Mouse (Mus musculus) hematopoietic stem cell, adult 5-6 weeks (primary cell): Measurements from ENCODE around the gene Ifi206. TPM values are rescaled to one million over a fixed set of nuclear protein-coding genes. Genes with fewer than 3 reads are reported as not detected.

Experiments
- ATAC-seq, 2 experiments: fragments of 125-278 bp in 1 of 2; replicated peaks in 1 of 2; 2 replicates each; pipeline ENCODE4 v1.8.0; 2016 to 2017; ENCODE audit warnings: inconsistent platforms in 2 of 2, mild to moderate bottlenecking in 2 of 2, moderate number of reproducible peaks in 2 of 2, low read depth in 1 of 2, moderate TSS enrichment in 1 of 2; ENCODE audit not compliant: low FRiP score in 2 of 2, poor library complexity in 2 of 2, severe bottlenecking in 2 of 2, insufficient read depth in 1 of 2, low TSS enrichment in 1 of 2
- total RNA-seq: library from RNA; stranded (forward); fragments of 172-1452, 232-1000 nt; gene quantifications from 2 replicates; pipeline ENCODE4 v1.2.3, GENCODE M21; 2017

Ifi206 gene
- total RNA-seq, 1 experiment from 2014 or later = 3.3 TPM

DNA sequence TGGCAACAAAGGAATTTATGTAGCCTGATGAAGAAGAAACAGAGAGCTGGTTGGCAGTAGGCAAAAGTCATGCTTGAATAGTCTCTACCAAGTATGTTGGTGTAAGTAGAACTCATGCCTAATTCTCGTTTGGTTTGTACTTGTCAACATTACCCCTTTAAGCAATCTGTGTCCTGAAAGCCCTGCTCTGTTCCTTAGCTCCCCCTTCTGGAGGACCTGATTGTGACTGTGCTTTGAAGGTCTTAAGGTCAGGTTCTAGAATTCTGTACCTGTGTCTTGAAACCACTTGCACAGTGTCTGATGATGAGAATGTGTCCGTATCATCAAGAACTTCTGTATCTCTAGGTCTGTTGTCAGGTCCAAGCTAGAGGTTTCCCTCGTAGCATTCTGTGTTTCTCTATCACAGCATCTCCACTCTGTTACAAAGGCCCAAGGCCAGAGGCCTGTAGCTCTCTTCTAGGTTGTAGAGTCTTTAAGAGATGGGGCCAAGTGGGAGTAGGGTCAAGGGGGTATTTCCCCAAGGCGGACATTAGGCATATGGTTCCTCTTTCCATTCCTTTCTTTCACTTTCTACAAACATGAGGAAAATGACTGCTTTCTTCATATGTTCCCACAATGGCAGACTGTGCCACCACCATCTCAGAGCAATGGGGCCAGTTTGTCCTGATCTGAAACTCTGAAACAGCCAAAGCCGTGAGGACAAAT lies 60.7 kb downstream of the Ifi206 start:
- ATAC-seq = peak; percentile 37 to 48; a peak in 2 of 4 replicates

DNA sequence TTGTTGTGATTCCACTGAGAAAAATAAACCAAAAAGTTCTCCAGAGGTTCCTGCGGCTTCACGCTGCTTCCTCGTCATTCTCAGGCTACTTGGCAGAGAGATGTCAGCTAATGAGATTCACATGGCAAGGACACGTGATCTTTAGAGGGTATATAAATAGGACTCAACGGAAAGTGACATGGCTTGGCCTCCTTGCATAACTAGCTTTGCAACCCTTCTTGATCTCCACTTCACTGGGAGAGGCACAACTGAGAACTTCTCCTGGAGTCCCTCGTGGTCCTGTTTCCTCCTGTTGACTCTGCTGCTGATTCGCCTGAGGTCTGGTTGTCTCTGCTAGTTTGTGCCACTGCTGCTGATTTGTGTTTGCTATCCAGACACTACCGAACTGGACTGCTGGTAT lies 63.5 kb downstream of the Ifi206 start:
- ATAC-seq = no peak

DNA sequence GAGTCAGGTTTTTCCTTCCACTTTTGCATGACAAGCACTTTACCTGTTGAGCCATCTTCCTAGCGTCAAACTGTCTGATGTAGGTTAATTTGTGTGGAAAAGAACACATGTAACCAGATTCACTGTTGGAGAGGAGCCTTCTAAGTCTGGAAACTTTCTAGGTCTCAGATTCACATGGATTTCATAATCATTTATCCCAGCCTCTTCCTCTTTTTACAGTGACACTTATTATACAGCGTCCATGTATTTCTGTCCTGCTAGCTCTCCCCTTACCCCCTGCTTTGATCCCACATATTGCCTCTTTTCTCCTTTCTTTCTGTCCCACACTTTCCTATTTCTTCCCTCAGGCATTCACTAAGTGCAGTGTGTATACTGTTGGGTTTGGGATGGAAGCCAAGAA lies 64.5 kb downstream of the Ifi206 start:
- ATAC-seq = peak; percentile 35 to 44; a peak in 1 of 4 replicates

DNA sequence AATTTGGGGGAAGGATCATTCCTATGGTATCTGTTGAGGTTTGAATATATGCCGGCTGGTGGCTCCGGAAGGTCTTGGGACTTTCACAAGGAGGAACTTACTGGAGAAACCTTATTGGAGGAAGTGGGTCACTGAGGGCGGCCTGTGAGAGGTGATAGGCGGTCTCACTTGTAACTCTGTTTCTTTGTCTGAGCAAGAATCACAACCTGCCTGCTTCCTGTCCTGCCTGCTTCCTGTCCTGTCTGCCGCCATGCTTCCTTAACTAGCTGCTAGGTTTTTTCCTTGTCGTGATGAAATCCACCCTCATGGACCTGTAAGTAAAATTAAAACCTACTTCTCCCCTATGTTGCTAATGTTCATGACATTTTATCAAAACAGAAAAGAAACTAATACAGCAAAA lies 70.5 kb downstream of the Ifi206 start:
- peak; percentile 97 to 98 for ATAC-seq

DNA sequence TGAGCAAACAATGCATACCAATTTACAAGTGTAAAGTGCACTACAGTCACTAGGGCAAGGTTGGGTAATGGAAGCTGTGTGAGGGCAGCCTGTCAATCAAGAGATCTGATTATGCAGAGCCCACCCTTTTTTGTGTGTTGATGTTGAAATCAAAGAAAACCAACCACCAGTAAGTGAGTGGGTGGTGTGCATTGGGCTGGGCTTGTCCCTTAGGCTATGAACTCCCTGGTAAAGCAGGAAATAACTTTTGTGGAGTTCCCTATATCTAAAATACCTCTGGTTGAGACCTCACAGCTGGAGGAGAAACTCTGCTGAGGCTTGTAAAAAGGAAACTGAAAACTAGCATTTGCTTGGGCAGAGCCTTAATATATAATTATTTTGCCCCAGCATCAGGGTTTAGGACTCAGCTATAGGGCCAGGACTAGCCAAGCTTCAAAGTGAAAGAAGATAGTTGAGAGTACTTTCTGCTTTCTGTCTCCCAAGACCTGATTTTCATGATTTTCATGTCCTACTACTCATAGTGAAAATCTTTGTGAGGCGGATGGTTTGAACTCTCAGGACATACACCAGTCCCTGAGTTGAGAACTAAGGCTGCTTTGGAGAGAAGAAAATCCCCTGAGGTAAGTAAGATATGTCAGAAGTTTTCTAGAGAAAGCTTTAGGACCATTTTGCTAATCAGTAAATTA lies 71.8 kb downstream of the Ifi206 start:
- peak; percentile 62 to 67 for ATAC-seq

DNA sequence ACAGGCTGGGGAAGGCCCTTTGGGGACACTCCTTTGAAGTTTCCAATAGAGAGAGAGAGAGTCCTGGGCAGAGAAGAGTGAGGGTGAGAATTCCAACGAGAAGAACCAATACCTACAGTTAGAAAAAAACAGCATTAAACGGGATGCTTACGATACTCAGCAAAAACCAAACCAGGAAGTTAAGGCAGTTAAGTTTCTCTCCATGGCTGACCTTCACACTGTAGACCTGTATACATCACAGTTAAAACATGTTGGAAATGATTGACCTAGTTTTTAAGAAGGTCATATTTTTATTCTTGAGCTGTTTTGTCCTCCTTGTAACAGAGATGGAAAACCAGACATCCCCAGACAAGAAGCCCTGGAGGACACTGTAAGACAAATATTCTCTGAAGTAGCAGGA lies 72.3 kb downstream of the Ifi206 start:
- ATAC-seq = no peak

Other genes starting within 250 kb of the Ifi206 start
- not detected in 2 replicates for gene Olfr418, start 225.0 kb downstream of the Ifi206 start, total RNA-seq
- not detected in 2 replicates for gene Mptx2, start 213.3 kb downstream of the Ifi206 start, total RNA-seq
- not detected in 2 replicates for gene Ackr1, start 157.3 kb downstream of the Ifi206 start, total RNA-seq
- gene Aim2, start 140.2 kb downstream of the Ifi206 start, total RNA-seq = 76.8 and 118 TPM in 2 replicates
- 1.8 TPM in 1 of 2 replicates, not detected in the other for gene Cadm3, start 123.3 kb downstream of the Ifi206 start, total RNA-seq
- gene Ifi214, start 44.9 kb upstream of the Ifi206 start, total RNA-seq = 1.2 TPM in 1 of 2 replicates, not detected in the other
- 3.8 and 17.5 TPM in 2 replicates for gene Ifi213, start 108.2 kb upstream of the Ifi206 start, total RNA-seq
- 13.1 and 15.7 TPM in 2 replicates for gene Ifi209, start 139.9 kb upstream of the Ifi206 start, total RNA-seq
- 1.5 TPM in 1 of 2 replicates, not detected in the other for gene Ifi208, start 182.6 kb upstream of the Ifi206 start, total RNA-seq